In genomic region chr8:46898697-46899445, GRCm38 (mm10) we compare ENCODE assay signal across 14 mouse cellular contexts.
A peak's percentile ranks its signal among the peaks of the same experiment; 100 is the strongest.
DNase-seq lines count a peak whose midpoint lies in the region; ATAC-seq and TF ChIP-seq lines count a peak whose summit lies in the region.
"Had no signal": no experiment of that assay in that cellular context is flagged by ENCODE, and none has a peak within 500 bp of the region (broad histone marks: within the 10 kb centered on the region; RNA-seq: fewer than 3 reads in every experiment).

No protein-coding gene starts in this region.

- H3K4me2 ChIP-seq in lung, embryonic 15.5 days: no peak overlapping the region
- H3K4me2 ChIP-seq in heart, embryonic 16.5 days (ENCODE audit: low read depth, low read length): no peak overlapping the region
- H3K4me2 ChIP-seq in stomach, postnatal 0 days (replicated peaks; ENCODE audit: low read depth): no peak overlapping the region
- H3K4me2 ChIP-seq in hindbrain, embryonic 13.5 days: no peak overlapping the region
- H3K4me2 ChIP-seq: liver, embryonic 12.5 days; midbrain, embryonic 13.5 days had no signal

- H3K27ac ChIP-seq in heart, adult 2 months: no peak overlapping the region
- peak overlapping the region; percentile 45; the same call in 1 of the 2 replicates for H3K27ac ChIP-seq in lung, embryonic 15.5 days
- H3K27ac ChIP-seq in heart, embryonic 16.5 days (ENCODE audit: low read length): no peak overlapping the region
- H3K27ac ChIP-seq in stomach, postnatal 0 days (replicated peaks): 0 out of 2 replicates have a peak overlapping the region, but pooled peaks have one; percentile 13
- H3K27ac ChIP-seq in hindbrain, embryonic 13.5 days: no peak overlapping the region
- H3K27ac ChIP-seq: hindbrain, embryonic 10.5 days; left cerebral cortex, adult 2 months; liver, embryonic 12.5 days; midbrain, embryonic 13.5 days had no signal

- intact Hi-C loops in heart, adult 2 months (cut with DNase I): no loop called here

- no peak overlapping the region for H3K4me3 ChIP-seq in heart, adult 2 months
- H3K4me3 ChIP-seq in lung, embryonic 15.5 days: no peak overlapping the region
- H3K4me3 ChIP-seq in lung, adult 2 months (replicated peaks; ENCODE audit: extremely low read depth, low read depth, low read length): no peak overlapping the region
- no peak overlapping the region for H3K4me3 ChIP-seq in heart, embryonic 16.5 days (ENCODE audit: low read length)
- no peak overlapping the region for H3K4me3 ChIP-seq in stomach, postnatal 0 days (ENCODE audit: low read depth, low read length)
- H3K4me3 ChIP-seq in hindbrain, embryonic 13.5 days: no peak overlapping the region
- H3K4me3 ChIP-seq: hindbrain, embryonic 10.5 days; left cerebral cortex, adult 2 months; liver, embryonic 12.5 days; midbrain, embryonic 13.5 days had no signal

- H3K36me3 ChIP-seq in heart, adult 2 months (ENCODE audit: control insufficient read depth, insufficient read depth, low read length): no peaks in the 10 kb centered on the region
- no peaks in the 10 kb centered on the region for H3K36me3 ChIP-seq in lung, embryonic 15.5 days
- no peaks in the 10 kb centered on the region for H3K36me3 ChIP-seq in heart, embryonic 16.5 days (ENCODE audit: control insufficient read depth, insufficient read depth)
- no peaks in the 10 kb centered on the region for H3K36me3 ChIP-seq in stomach, postnatal 0 days (ENCODE audit: control insufficient read depth, insufficient read depth, low read length)
- no peaks in the 10 kb centered on the region for H3K36me3 ChIP-seq in hindbrain, embryonic 13.5 days
- H3K36me3 ChIP-seq: hindbrain, embryonic 10.5 days; liver, embryonic 12.5 days; midbrain, embryonic 13.5 days had no signal

- WGBS in heart, adult 2 months: 27% methylated on average over 5 of the region's 5 CpGs
- WGBS in lung, embryonic 15.5 days: 24% methylated on average over 5 of the region's 5 CpGs
- whole genome bisulfite sequencing in lung, adult 2 months: 25% methylated on average over 5 of the region's 5 CpGs
- WGBS in heart, embryonic 16.5 days: 29% methylated on average over 5 of the region's 5 CpGs
- 55% methylated on average over 5 of the region's 5 CpGs for WGBS in stomach, postnatal 0 days
- WGBS in hindbrain, embryonic 13.5 days: 25% methylated on average over 5 of the region's 5 CpGs

- TF ChIP-seq CTCF in heart, adult 2 months (IDR thresholded peaks at IDR 0.05): no peak
- TF ChIP-seq CTCF in lung, adult 2 months (IDR thresholded peaks at IDR 0.05; ENCODE audit: insufficient read depth, low read length): no peak
- TF ChIP-seq CTCF in stomach, postnatal 0 days (IDR thresholded peaks at IDR 0.05; ENCODE audit: low read depth): no peak

- H3K79me2 ChIP-seq in heart, adult 2 months (replicated peaks; ENCODE audit: control insufficient read depth, insufficient read depth, low read length): no peaks in the 10 kb centered on the region

- H3K9me3 ChIP-seq in lung, embryonic 15.5 days: no peaks in the 10 kb centered on the region
- H3K9me3 ChIP-seq in heart, embryonic 16.5 days (replicated peaks; ENCODE audit: control insufficient read depth, low read length): no peaks in the 10 kb centered on the region
- H3K9me3 ChIP-seq in stomach, postnatal 0 days (ENCODE audit: control insufficient read depth, low read length): no peaks in the 10 kb centered on the region
- no peaks in the 10 kb centered on the region for H3K9me3 ChIP-seq in hindbrain, embryonic 13.5 days
- H3K9me3 ChIP-seq: hindbrain, embryonic 10.5 days; liver, embryonic 12.5 days; midbrain, embryonic 13.5 days had no signal

- TF ChIP-seq EP300 in heart, adult 2 months (IDR thresholded peaks at IDR 0.05; ENCODE audit: insufficient read depth, low read depth, low read length): no peak
- no peak for TF ChIP-seq EP300 in stomach, postnatal 0 days (optimal IDR thresholded peaks at IDR 0.05)

- no peak for DNase-seq in heart, adult 2 months
- no peak for DNase-seq in heart, postnatal 4 days
- no peak for DNase-seq in lung, adult 2 months
- DNase-seq in stomach, postnatal 0 days (ENCODE audit: low spot score): no peak
- DNase-seq in thymus, postnatal 14 days: no peak
- DNase-seq: cerebellum, adult 9-11 months; thymus, adult 2 months had no signal

- peak; percentile 64 for ATAC-seq in lung, embryonic 15.5 days (ENCODE audit: borderline replicate concordance, extremely low read depth, low FRiP score, low TSS enrichment)
- ATAC-seq in heart, embryonic 16.5 days (replicated peaks; ENCODE audit: extremely low read depth, insufficient read depth, low FRiP score): peak; percentile 60
- ATAC-seq in stomach, postnatal 0 days (ENCODE audit: low FRiP score, low TSS enrichment): no peak
- no peak for ATAC-seq in hindbrain, embryonic 13.5 days (ENCODE audit: low FRiP score)
- ATAC-seq: liver, embryonic 12.5 days; midbrain, embryonic 13.5 days had no signal

- peaks cover 5% of the 10 kb centered on the region for H3K4me1 ChIP-seq in heart, adult 2 months (ENCODE audit: control insufficient read depth, insufficient read depth, low read length)
- no peaks in the 10 kb centered on the region for H3K4me1 ChIP-seq in lung, embryonic 15.5 days
- H3K4me1 ChIP-seq in lung, adult 2 months (ENCODE audit: control insufficient read depth, insufficient read depth, low read length): peaks cover 6% of the 10 kb centered on the region
- no peaks in the 10 kb centered on the region for H3K4me1 ChIP-seq in heart, embryonic 16.5 days (ENCODE audit: control insufficient read depth, insufficient read depth, low read length)
- no peaks in the 10 kb centered on the region for H3K4me1 ChIP-seq in stomach, postnatal 0 days (replicated peaks; ENCODE audit: control insufficient read depth, insufficient read depth)
- H3K4me1 ChIP-seq in hindbrain, embryonic 13.5 days (replicated peaks): no peaks in the 10 kb centered on the region
- H3K4me1 ChIP-seq: liver, embryonic 12.5 days; midbrain, embryonic 13.5 days had no signal

- no peaks in the 10 kb centered on the region for H3K27me3 ChIP-seq in heart, adult 2 months (ENCODE audit: control insufficient read depth, insufficient read depth, low read length)
- no peaks in the 10 kb centered on the region for H3K27me3 ChIP-seq in lung, embryonic 15.5 days
- H3K27me3 ChIP-seq in heart, embryonic 16.5 days (ENCODE audit: control insufficient read depth, insufficient read depth, low read length): no peaks in the 10 kb centered on the region
- no peaks in the 10 kb centered on the region for H3K27me3 ChIP-seq in stomach, postnatal 0 days (ENCODE audit: control insufficient read depth, insufficient read depth, low read length)
- H3K27me3 ChIP-seq in hindbrain, embryonic 13.5 days: no peaks in the 10 kb centered on the region
- H3K27me3 ChIP-seq: liver, embryonic 12.5 days; midbrain, embryonic 13.5 days had no signal

- no peak overlapping the region for H3K9ac ChIP-seq in heart, adult 2 months (ENCODE audit: low read depth, low read length)
- H3K9ac ChIP-seq in lung, embryonic 15.5 days: no peak overlapping the region
- H3K9ac ChIP-seq in heart, embryonic 16.5 days (ENCODE audit: low read length): no peak overlapping the region
- H3K9ac ChIP-seq in stomach, postnatal 0 days (ENCODE audit: low read length): no peak overlapping the region
- H3K9ac ChIP-seq in hindbrain, embryonic 13.5 days: no peak overlapping the region
- H3K9ac ChIP-seq: liver, embryonic 12.5 days; midbrain, embryonic 13.5 days had no signal

- TF ChIP-seq POLR2A in heart, adult 2 months (IDR thresholded peaks at IDR 0.05; ENCODE audit: insufficient read depth, low read depth, low read length): peak; percentile 41; the same call in 1 of the 2 replicates
- TF ChIP-seq POLR2A in lung, adult 2 months (IDR thresholded peaks at IDR 0.05; ENCODE audit: borderline replicate concordance, extremely low read depth, low read depth, low read length): no peak

Comparison
In these comparisons a context has a peak if more than half of its experiments do, and no peak if none do; other contexts are left out.
1. H3K27ac ChIP-seq: peak in lung, embryonic 15.5 days (single experiment) and stomach, postnatal 0 days (single experiment); none in heart, adult 2 months (single experiment), heart, embryonic 16.5 days (single experiment) and hindbrain, embryonic 13.5 days (single experiment).
2. ATAC-seq: peak in lung, embryonic 15.5 days (single experiment) and heart, embryonic 16.5 days (single experiment); none in stomach, postnatal 0 days (single experiment) and hindbrain, embryonic 13.5 days (single experiment).